Mouse (Mus musculus) kidney, embryonic 16.5 days (tissue): ENCODE results near the gene Anapc1. TPM values are rescaled to one million over a fixed set of nuclear protein-coding genes. Genes with fewer than 3 reads are reported as not detected.
"Not testable (repeated sequence)": the region's sequence is repeated elsewhere in the genome, so short reads cannot be mapped to it uniquely, and the experiment has no call there.

Experiments used
- ATAC-seq: fragments of 200-750 bp; cut with Nextera tagmentation; 2 replicates; pipeline ENCODE4 v1.8.0; 2017; ENCODE audit warnings: moderate TSS enrichment; ENCODE audit not compliant: low FRiP score, low TSS enrichment
- H3K27ac ChIP-seq: fragments of 300-500 bp; sonication (generic); 2 replicates; pipeline ENCODE4 v1.5.1; 2014; ENCODE audit warnings: low read length
- H3K27me3 ChIP-seq: fragments of 300-500 bp; sonication (generic); 2 replicates; pipeline ENCODE4 v1.6.1; 2014; ENCODE audit warnings: low read length, control low read depth, mixed read lengths; ENCODE audit not compliant: insufficient read depth
- H3K36me3 ChIP-seq: fragments of 300-500 bp; sonication (generic); 2 replicates; pipeline ENCODE4 v1.6.1; 2014; ENCODE audit warnings: low read length, control low read depth, mixed read lengths; ENCODE audit not compliant: insufficient read depth
- H3K4me1 ChIP-seq: fragments of 300-500 bp; sonication (generic); 2 replicates; pipeline ENCODE4 v1.6.1; 2014; ENCODE audit warnings: low read length, control low read depth, mixed read lengths; ENCODE audit not compliant: insufficient read depth
- H3K4me2 ChIP-seq: fragments of 300-500 bp; sonication (generic); replicated peaks from 2 replicates; pipeline ENCODE4 v1.6.1; 2014; ENCODE audit warnings: low read depth, low read length
- H3K4me3 ChIP-seq: fragments of 300-500 bp; sonication (generic); 2 replicates; pipeline ENCODE4 v1.5.1; 2014; ENCODE audit warnings: mild to moderate bottlenecking, low read length
- H3K9ac ChIP-seq: fragments of 300-500 bp; sonication (generic); replicated peaks from 2 replicates; pipeline ENCODE4 v1.6.1; 2014; ENCODE audit warnings: low read length
- H3K9me3 ChIP-seq: fragments of 300-500 bp; sonication (generic); 2 replicates; pipeline ENCODE4 v1.6.1; 2016; ENCODE audit warnings: low read length, control low read depth
- WGBS: fragments of 180-500 bp; shearing (Covaris S2); extraction: QIAGEN DNeasy Blood & Tissue Kit; methylation state at CpG from one replicate; pipeline ENCODE4 v1.1.7; 2014; 5-methylcytosine and 5-hydroxymethylcytosine counted together
- polyA plus RNA-seq: library from polyadenylated mRNA; unstranded; fragments of >200 nt; fragmentation: Nextera tagmentation; extraction: Ambion mirVana; gene quantifications from 2 replicates; pipeline ENCODE4 v1.2.1, GENCODE M21; 2015

Anapc1 gene
- polyA plus RNA-seq, 1 experiment from 2014 or later, result 62.1 TPM

GRCm38 (mm10) chr2:128698693-128699181 is 11.5 kb upstream of the Anapc1 start, which contains the start of gene Mertk:
Gene Mertk (plus strand): TSS chr2:128698956.
- H3K27me3 ChIP-seq, result no peaks in the 10 kb centered on the region
- peak within 1 kb of the TSS; percentile 71 for H3K9ac ChIP-seq
- peaks cover 12% of the 10 kb centered on the region; the same call in 1 of the 2 replicates for H3K4me1 ChIP-seq
- no peaks in the 10 kb centered on the region for H3K36me3 ChIP-seq
- H3K4me3 ChIP-seq, result peak within 1 kb of the TSS; percentile 74
- ATAC-seq, result peak; percentile 97
- no peaks in the 10 kb centered on the region for H3K9me3 ChIP-seq
- peak within 1 kb of the TSS; percentile 85 for H3K4me2 ChIP-seq
- under 1% methylated on average over 29 of the region's 30 CpGs for WGBS
- H3K27ac ChIP-seq, result peak within 1 kb of the TSS; percentile 97

GRCm38 (mm10) chr2:128698140-128698692 is 11.0 kb upstream of the Anapc1 start:
- 0% methylated on average over 14 of the region's 14 CpGs for WGBS

DNA sequence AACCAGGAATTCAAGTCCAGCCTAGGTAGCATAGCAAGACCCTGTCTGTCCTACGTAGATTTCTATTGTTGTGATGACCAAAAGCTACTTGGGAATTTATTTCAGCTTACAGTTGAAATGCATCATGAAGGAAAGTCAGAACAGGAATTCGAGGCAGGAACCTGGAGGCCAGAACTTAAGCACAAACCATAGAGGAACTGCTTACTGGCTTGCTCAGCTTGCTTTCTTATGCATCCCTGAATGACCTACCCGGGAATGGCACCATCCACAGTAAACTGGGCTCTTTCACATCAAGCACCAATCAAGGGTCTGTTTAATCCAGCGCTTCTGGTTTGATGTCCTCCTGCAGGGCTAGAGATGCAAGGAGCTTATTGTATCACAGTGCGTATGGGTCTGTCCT is 10.4 kb upstream of the Anapc1 start:
- no peaks in the 10 kb centered on the region for H3K27me3 ChIP-seq
- no peaks in the 10 kb centered on the region for H3K36me3 ChIP-seq
- WGBS, result 47% methylated on average over 5 of the region's 5 CpGs
- H3K27ac ChIP-seq, result peak overlapping the region; percentile 97
- H3K4me1 ChIP-seq, result peaks cover 12% of the 10 kb centered on the region; the same call in 1 of the 2 replicates
- H3K4me3 ChIP-seq, result peak overlapping the region; percentile 74
- peak overlapping the region; percentile 85 for H3K4me2 ChIP-seq
- peak overlapping the region; percentile 71 for H3K9ac ChIP-seq
- no peaks in the 10 kb centered on the region for H3K9me3 ChIP-seq
- no peak for ATAC-seq

More at GRCm38 (mm10) chr2:128698140-128698692, 11.0 kb upstream of the Anapc1 start:
- ATAC-seq, result peak; percentile 93
- Histone ChIP-seq H3K4me1 (peaks cover 12% of the 10 kb centered on the region; the same call in 1 of the 2 replicates), H3K4me2 (peak overlapping the region; percentile 85), H3K36me3 (no peaks in the 10 kb centered on the region), H3K4me3 (peak overlapping the region; percentile 74), H3K9ac (peak overlapping the region; percentile 71), H3K27me3 (no peaks in the 10 kb centered on the region), H3K9me3 (no peaks in the 10 kb centered on the region), H3K27ac (peak overlapping the region; percentile 97)

- no peak overlapping the region for H3K4me2 ChIP-seq
- H3K9ac ChIP-seq, result no peak overlapping the region; the same call in 1 of the 2 replicates
- no peaks in the 10 kb centered on the region for H3K27me3 ChIP-seq
- WGBS, result 97% methylated on average over 1 of the region's 1 CpGs
- no peak overlapping the region for H3K27ac ChIP-seq
- H3K4me1 ChIP-seq, result peaks cover 12% of the 10 kb centered on the region; the same call in 1 of the 2 replicates
- H3K4me3 ChIP-seq, result no peak overlapping the region
- no peaks in the 10 kb centered on the region for H3K9me3 ChIP-seq
- no peak for ATAC-seq
- H3K36me3 ChIP-seq, result no peaks in the 10 kb centered on the region
These were observed 9.9 kb upstream of the Anapc1 start for GRCm38 (mm10) chr2:128697047-128697446.

- no peaks in the 10 kb centered on the region for H3K36me3 ChIP-seq
- H3K9ac ChIP-seq, result no peak overlapping the region
- no peaks in the 10 kb centered on the region for H3K9me3 ChIP-seq
- H3K4me2 ChIP-seq, result no peak overlapping the region
- ATAC-seq, result no peak
- H3K27ac ChIP-seq, result no peak overlapping the region
- no peaks in the 10 kb centered on the region for H3K27me3 ChIP-seq
- no peak overlapping the region for H3K4me3 ChIP-seq
- peaks cover 12% of the 10 kb centered on the region; the same call in 1 of the 2 replicates for H3K4me1 ChIP-seq
- 65% methylated on average over 3 of the region's 3 CpGs for WGBS
These were observed 9.2 kb upstream of the Anapc1 start for GRCm38 (mm10) chr2:128696426-128696825.

GRCm38 (mm10) chr2:128694548-128694947 is 7.4 kb upstream of the Anapc1 start:
- no peak overlapping the region for H3K9ac ChIP-seq
- 0 out of 2 replicates have a peak, but pooled peaks cover 8% of the 10 kb centered on the region for H3K4me1 ChIP-seq
- H3K4me2 ChIP-seq, result no peak overlapping the region
- H3K27me3 ChIP-seq, result no peaks in the 10 kb centered on the region
- no peak overlapping the region for H3K4me3 ChIP-seq
- no peaks in the 10 kb centered on the region for H3K9me3 ChIP-seq
- ATAC-seq, result no peak
- no peaks in the 10 kb centered on the region for H3K36me3 ChIP-seq
- no peak overlapping the region for H3K27ac ChIP-seq

GRCm38 (mm10) chr2:128693828-128694227 is 6.6 kb upstream of the Anapc1 start:
- not testable (repeated sequence) for ATAC-seq, H3K27me3 ChIP-seq, H3K4me3 ChIP-seq, H3K4me2 ChIP-seq, H3K4me1 ChIP-seq, H3K9me3 ChIP-seq, H3K9ac ChIP-seq, H3K27ac ChIP-seq, H3K36me3 ChIP-seq
- WGBS, result 94% methylated on average over 3 of the region's 3 CpGs

DNA sequence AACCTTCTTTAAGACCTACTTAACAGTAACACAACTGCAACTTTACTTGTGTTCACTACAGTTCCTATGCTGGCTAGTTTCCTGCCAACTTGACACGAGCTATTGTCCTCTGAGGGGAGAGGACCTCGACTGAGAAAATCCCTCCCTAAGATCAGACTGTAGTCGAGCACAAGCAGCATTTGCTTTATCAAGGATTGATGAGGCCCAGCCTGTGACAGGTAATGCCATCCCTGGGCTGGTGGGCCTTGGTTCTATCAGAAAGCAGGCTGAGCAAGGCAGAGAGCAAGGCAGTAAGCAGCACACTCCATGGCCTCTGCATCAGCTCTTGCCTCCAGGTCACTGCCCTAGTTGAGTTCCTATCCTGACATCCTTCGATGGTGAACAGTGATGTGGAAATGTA is 6.0 kb upstream of the Anapc1 start:
- WGBS, result 66% methylated on average over 4 of the region's 4 CpGs
- no peak for ATAC-seq

DNA sequence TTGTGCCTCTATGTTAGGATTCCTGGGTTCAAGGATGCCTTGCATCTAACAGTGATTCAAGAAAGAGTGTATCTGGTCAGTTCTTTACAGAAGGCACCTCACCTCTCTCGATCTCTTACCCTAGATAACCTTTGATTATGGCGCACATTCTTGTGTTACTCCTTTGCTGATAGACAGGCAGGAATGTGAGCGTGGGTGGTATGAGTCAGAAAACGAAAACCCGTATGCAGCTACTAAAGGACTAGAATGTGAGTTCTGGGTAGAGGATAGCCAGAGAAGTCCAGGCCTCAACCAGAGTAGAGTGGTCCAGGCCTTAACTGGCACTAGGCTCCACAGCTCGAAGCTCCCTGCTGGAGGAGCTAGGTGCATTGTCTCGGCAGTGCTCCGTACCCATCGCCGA is 5.6 kb upstream of the Anapc1 start:
- H3K9ac ChIP-seq, result 0 out of 2 replicates have a peak overlapping the region, but pooled peaks have one; percentile 6
- WGBS, result 86% methylated on average over 10 of the region's 10 CpGs
- no peaks in the 10 kb centered on the region for H3K36me3 ChIP-seq
- H3K4me2 ChIP-seq, result no peak overlapping the region
- no peaks in the 10 kb centered on the region for H3K9me3 ChIP-seq
- no peak overlapping the region for H3K27ac ChIP-seq
- no peak for ATAC-seq
- H3K4me3 ChIP-seq, result no peak overlapping the region
- peaks cover 9% of the 10 kb centered on the region; the same call in 1 of the 2 replicates for H3K4me1 ChIP-seq
- no peaks in the 10 kb centered on the region for H3K27me3 ChIP-seq

More for the DNA sequence above, 6.0 kb upstream of the Anapc1 start:
- no peaks in the 10 kb centered on the region for H3K9me3 ChIP-seq
- no peak overlapping the region for H3K4me3 ChIP-seq
- H3K36me3 ChIP-seq, result no peaks in the 10 kb centered on the region
- H3K4me2 ChIP-seq, result no peak overlapping the region
- no peak overlapping the region for H3K27ac ChIP-seq
- H3K27me3 ChIP-seq, result no peaks in the 10 kb centered on the region
- H3K9ac ChIP-seq, result no peak overlapping the region
- H3K4me1 ChIP-seq, result 0 out of 2 replicates have a peak, but pooled peaks cover 8% of the 10 kb centered on the region

GRCm38 (mm10) chr2:128692336-128692735 is 5.1 kb upstream of the Anapc1 start:
- Histone ChIP-seq H3K9ac (0 out of 2 replicates have a peak overlapping the region, but pooled peaks have one; percentile 6), H3K9me3 (no peaks in the 10 kb centered on the region), H3K4me2 (no peak overlapping the region), H3K27ac (no peak overlapping the region), H3K4me1 (peaks cover 8% of the 10 kb centered on the region; the same call in 1 of the 2 replicates), H3K4me3 (no peak overlapping the region), H3K36me3 (no peaks in the 10 kb centered on the region), H3K27me3 (no peaks in the 10 kb centered on the region)
- no peak for ATAC-seq
- 74% methylated on average over 14 of the region's 14 CpGs for WGBS
